Mouse (Mus musculus): ENCODE measurements around the gene Gm21698.
"Not testable (repeated sequence)": the region's sequence is repeated elsewhere in the genome, so short reads cannot be mapped to it uniquely, and the experiment has no call there.

- TF ChIP-seq CTCF (IDR thresholded peaks at IDR 0.05; ENCODE audit: control insufficient read depth, insufficient read depth, low read length); POLR2A (IDR thresholded peaks at IDR 0.05; ENCODE audit: borderline replicate concordance, control insufficient read depth, low read depth, low read length): not testable (repeated sequence)
Observed at GRCm38 (mm10) chr5:25957050-25957449, 31.4 kb downstream of the Gm21698 start.
